Mouse (Mus musculus) liver, adult 2 months (tissue): ENCODE measurements at regions not wholly inside any gene's neighbourhood (a gene's known extent, or its start where the extent isn't known, plus 50 kb on each side); places are given as distances from the start of the nearest gene placed in this dataset.

Experiments
- DNase-seq: peaks from one replicate; pipeline ENCODE4 v3.0.0-alpha.2; 2011; ENCODE audit warnings: low read depth, low spot score; ENCODE audit errors: extremely low read depth
- H3K27ac ChIP-seq: fragments of 200-500 bp; replicated peaks from 2 replicates; pipeline ENCODE4 v1.5.1; 2012; ENCODE audit warnings: low read depth, mild to moderate bottlenecking, control low read depth, inconsistent platforms, low read length; ENCODE audit not compliant: insufficient read depth
- H3K27me3 ChIP-seq: fragments of 200-500 bp; 2 replicates; pipeline ENCODE4 v1.6.1; 2012; ENCODE audit warnings: mild to moderate bottlenecking, moderate library complexity, low read length, inconsistent platforms; ENCODE audit not compliant: control insufficient read depth, insufficient read depth
- H3K36me3 ChIP-seq: fragments of 200-500 bp; 2 replicates; pipeline ENCODE4 v1.6.1; 2012; ENCODE audit warnings: low read length, inconsistent platforms; ENCODE audit not compliant: control insufficient read depth, insufficient read depth
- H3K4me1 ChIP-seq: fragments of 200-500 bp; 2 replicates; pipeline ENCODE4 v1.6.1; 2011; ENCODE audit warnings: low read length; ENCODE audit not compliant: control insufficient read depth, insufficient read depth
- H3K4me3 ChIP-seq: fragments of 200-500 bp; 2 replicates; pipeline ENCODE4 v1.5.1; 2011; ENCODE audit warnings: low read depth, mild to moderate bottlenecking, control low read depth, low read length, moderate library complexity; ENCODE audit not compliant: insufficient read depth
- H3K79me2 ChIP-seq: fragments of 200-500 bp; 2 replicates; pipeline ENCODE4 v1.6.1; 2012; ENCODE audit warnings: inconsistent platforms, mild to moderate bottlenecking, low read length, moderate library complexity; ENCODE audit not compliant: control insufficient read depth, insufficient read depth
- H3K9ac ChIP-seq: fragments of 200-500 bp; 2 replicates; pipeline ENCODE4 v1.6.1; 2012; ENCODE audit warnings: low read depth, mild to moderate bottlenecking, control low read depth, inconsistent platforms, low read length
- CTCF ChIP-seq: fragments of 200-500 bp; IDR thresholded peaks from 2 replicates; pipeline ENCODE4 v1.5.1; 2011; ENCODE audit warnings: low read depth, low read length, control low read depth
- POLR2A ChIP-seq: fragments of 200-500 bp; IDR thresholded peaks from 2 replicates; pipeline ENCODE4 v1.6.1; 2011; ENCODE audit warnings: low read length, control low read depth; ENCODE audit not compliant: insufficient read depth; ENCODE audit errors: extremely low read depth
- WGBS: fragments of 180-500 bp; shearing (Covaris S2); methylation state at CpG from one replicate; pipeline ENCODE4 v1.1.7; 2018; 5-methylcytosine and 5-hydroxymethylcytosine counted together

- H3K27me3 ChIP-seq = no peaks in the 10 kb centered on the region
- H3K79me2 ChIP-seq = no peaks in the 10 kb centered on the region; the same call in 1 of the 2 replicates
- DNase-seq = peak; percentile 94
- no peaks in the 10 kb centered on the region for H3K36me3 ChIP-seq
- H3K27ac ChIP-seq = peak overlapping the region; percentile 76
- H3K4me1 ChIP-seq = peaks cover 18% of the 10 kb centered on the region
- H3K4me3 ChIP-seq = no peak overlapping the region
- WGBS = 16% methylated on average over 3 of the region's 3 CpGs
- H3K9ac ChIP-seq = no peak overlapping the region
- TF ChIP-seq POLR2A (no peak), CTCF (no peak)
Measured at GRCm38 (mm10) chr16:77394054-77394716, 207.7 kb downstream of the Gm11146 start.

- Histone ChIP-seq H3K4me3 (no peak overlapping the region), H3K79me2 (no peaks in the 10 kb centered on the region; the same call in 1 of the 2 replicates), H3K27me3 (no peaks in the 10 kb centered on the region), H3K36me3 (no peaks in the 10 kb centered on the region), H3K27ac (peak overlapping the region; percentile 83), H3K4me1 (peaks cover 17% of the 10 kb centered on the region), H3K9ac (no peak overlapping the region)
- TF ChIP-seq POLR2A = no peak
- no peak for TF ChIP-seq CTCF
- DNase-seq = no peak
- 53% methylated on average over 5 of the region's 5 CpGs for WGBS
Measured at GRCm38 (mm10) chr16:77393470-77393869, 208.4 kb downstream of the Gm11146 start.

GRCm38 (mm10) chr16:77392205-77392604 lies 209.7 kb downstream of the Gm11146 start:
- Histone ChIP-seq H3K4me3 (no peak overlapping the region), H3K4me1 (peaks cover 18% of the 10 kb centered on the region), H3K9ac (no peak overlapping the region), H3K27ac (peak overlapping the region; percentile 92), H3K27me3 (no peaks in the 10 kb centered on the region), H3K36me3 (no peaks in the 10 kb centered on the region), H3K79me2 (no peaks in the 10 kb centered on the region; the same call in 1 of the 2 replicates)
- DNase-seq = peak; percentile 94
- TF ChIP-seq CTCF = no peak
- TF ChIP-seq POLR2A = no peak
- 36% methylated on average over 4 of the region's 4 CpGs for WGBS

GRCm38 (mm10) chr16:77384021-77384729 lies 217.7 kb downstream of the Gm11146 start:
- H3K9ac ChIP-seq = no peak overlapping the region
- H3K36me3 ChIP-seq = no peaks in the 10 kb centered on the region
- no peak overlapping the region for H3K27ac ChIP-seq
- WGBS = 86% methylated on average over 6 of the region's 6 CpGs
- no peak for DNase-seq
- H3K27me3 ChIP-seq = no peaks in the 10 kb centered on the region
- H3K4me3 ChIP-seq = no peak overlapping the region
- H3K4me1 ChIP-seq = peaks cover 4% of the 10 kb centered on the region; the same call in 1 of the 2 replicates
- H3K79me2 ChIP-seq = peaks cover 5% of the 10 kb centered on the region; the same call in 1 of the 2 replicates
- TF ChIP-seq POLR2A (no peak), CTCF (no peak)

GRCm38 (mm10) chr16:77382790-77383189 lies 219.1 kb downstream of the Gm11146 start:
- H3K27me3 ChIP-seq = no peaks in the 10 kb centered on the region
- H3K79me2 ChIP-seq = peaks cover 5% of the 10 kb centered on the region; the same call in 1 of the 2 replicates
- no peak for DNase-seq
- H3K4me3 ChIP-seq = no peak overlapping the region
- H3K4me1 ChIP-seq = no peaks in the 10 kb centered on the region; the same call in 1 of the 2 replicates
- no peak for TF ChIP-seq CTCF
- TF ChIP-seq POLR2A = no peak
- no peak overlapping the region for H3K9ac ChIP-seq
- WGBS = 96% methylated on average over 2 of the region's 2 CpGs
- H3K36me3 ChIP-seq = no peaks in the 10 kb centered on the region
- H3K27ac ChIP-seq = no peak overlapping the region
